ENCODE assay signal across 9 mouse cellular contexts in the genomic region with DNA sequence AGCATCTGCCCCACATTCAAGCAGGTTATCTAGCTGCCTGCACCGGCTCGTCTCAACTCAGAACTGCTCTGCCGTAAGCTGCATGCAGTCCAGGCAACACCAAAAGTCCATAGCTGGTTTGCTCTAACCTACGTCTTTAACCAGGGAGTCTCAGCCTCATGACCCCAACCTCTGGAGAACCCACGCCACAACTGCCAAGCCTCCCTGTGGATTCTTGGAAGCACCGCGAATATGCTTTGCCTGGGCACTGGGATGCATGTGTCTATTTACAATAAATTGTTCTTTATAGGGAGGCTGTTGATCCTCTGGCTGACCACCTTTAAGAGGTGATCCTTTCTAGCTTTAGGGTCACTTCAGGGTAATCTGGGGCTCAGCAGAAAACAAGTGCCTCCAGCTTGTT. TPM values are rescaled to one million over a fixed set of nuclear protein-coding genes. Genes with fewer than 3 reads are reported as not detected.
DNase-seq lines count a peak whose midpoint lies in the region; ATAC-seq and TF ChIP-seq lines count a peak whose summit lies in the region.
"Had no signal": no experiment of that assay in that cellular context is flagged by ENCODE, and none has a peak within 500 bp of the region (broad histone marks: within the 10 kb centered on the region; RNA-seq: fewer than 3 reads in every experiment).

No protein-coding gene starts in this region.

- H3K4me3 ChIP-seq in megakaryocyte, embryonic 14.5 days (replicated peaks) = peak overlapping the region; percentile 99
- peak overlapping the region; percentile 71; the same call in 1 of the 2 replicates for H3K4me3 ChIP-seq in limb, embryonic 14.5 days (replicated peaks; ENCODE audit: low read length)
- H3K4me3 ChIP-seq in stomach, embryonic 15.5 days (replicated peaks) = peak overlapping the region; percentile 83; the same call in 1 of the 2 replicates

- H3K36me3 ChIP-seq in megakaryocyte, embryonic 14.5 days (replicated peaks; ENCODE audit: low read length) = peaks cover 53% of the 10 kb centered on the region
- peaks cover 52% of the 10 kb centered on the region for H3K36me3 ChIP-seq in limb, embryonic 14.5 days (ENCODE audit: control insufficient read depth, insufficient read depth, low read length)
- H3K36me3 ChIP-seq in stomach, embryonic 15.5 days = peaks cover 49% of the 10 kb centered on the region

- peaks cover 7% of the 10 kb centered on the region for H3K27me3 ChIP-seq in megakaryocyte, embryonic 14.5 days (replicated peaks)
- H3K27me3 ChIP-seq in limb, embryonic 14.5 days (ENCODE audit: control insufficient read depth, insufficient read depth, low read length) = peaks cover 18% of the 10 kb centered on the region
- H3K27me3 ChIP-seq in stomach, embryonic 15.5 days (replicated peaks) = peaks cover 16% of the 10 kb centered on the region

- peaks cover 55% of the 10 kb centered on the region for H3K4me1 ChIP-seq in megakaryocyte, embryonic 14.5 days
- peaks cover 9% of the 10 kb centered on the region; the same call in 1 of the 2 replicates for H3K4me1 ChIP-seq in limb, embryonic 14.5 days (ENCODE audit: control insufficient read depth, insufficient read depth, low read length)
- H3K4me1 ChIP-seq in stomach, embryonic 15.5 days = peaks cover 12% of the 10 kb centered on the region

- ATAC-seq in megakaryocyte, adult 5-6 weeks (ENCODE audit: poor library complexity, severe bottlenecking) = no peak
- ATAC-seq in limb, embryonic 14.5 days (ENCODE audit: low FRiP score, low read depth) = no peak
- no peak for ATAC-seq in stomach, embryonic 15.5 days (ENCODE audit: insufficient read depth, low FRiP score, low read depth)
- no peak for ATAC-seq in monocyte, adult 5-6 weeks (replicated peaks; ENCODE audit: insufficient number of reproducible peaks, low FRiP score, low TSS enrichment, poor library complexity, severe bottlenecking)

- H3K9ac ChIP-seq in limb, embryonic 14.5 days (ENCODE audit: low read depth, low read length, severe bottlenecking) = no peak overlapping the region
- H3K9ac ChIP-seq in stomach, embryonic 15.5 days = no peak overlapping the region

- H3K4me2 ChIP-seq in limb, embryonic 14.5 days (replicated peaks; ENCODE audit: low read depth, low read length, severe bottlenecking) = peak overlapping the region; percentile 91
- peak overlapping the region; percentile 91; the same call in 1 of the 2 replicates for H3K4me2 ChIP-seq in stomach, embryonic 15.5 days

- 84% methylated on average over 7 of the region's 7 CpGs for WGBS in limb, embryonic 14.5 days
- WGBS in stomach, embryonic 15.5 days = 79% methylated on average over 7 of the region's 7 CpGs

- H3K9me3 ChIP-seq in megakaryocyte, embryonic 14.5 days = no peaks in the 10 kb centered on the region
- no peaks in the 10 kb centered on the region for H3K9me3 ChIP-seq in limb, embryonic 14.5 days (ENCODE audit: control insufficient read depth, low read length)
- no peaks in the 10 kb centered on the region for H3K9me3 ChIP-seq in stomach, embryonic 15.5 days

- H3K27ac ChIP-seq in limb, embryonic 14.5 days (replicated peaks; ENCODE audit: low read depth, low read length) = no peak overlapping the region
- H3K27ac ChIP-seq in stomach, embryonic 15.5 days = peak overlapping the region; percentile 9; the same call in 1 of the 2 replicates

- DNase-seq in cerebellum, adult 9-10 months = peak; percentile 57
- no peak for DNase-seq in cerebellum, postnatal 25 days
- no peak for DNase-seq in limb, embryonic 14.5 days (ENCODE audit: low spot score)
- no peak for DNase-seq in right cerebral cortex, postnatal 10 days (ENCODE audit: low spot score in 2 of 2)

- no peak for TF ChIP-seq POLR2A in limb, embryonic 14.5 days (IDR thresholded peaks at IDR 0.05; ENCODE audit: borderline replicate concordance, extremely low read depth, insufficient read depth, insufficient read length)

RNA-seq across cellular contexts. Expression of gene Sco2, which starts 1.1 kb away (rescaled TPM):
- 47.2 and 56.7 TPM in 2 replicates for polyA plus RNA-seq in megakaryocyte, embryonic 14.5 days (2012; ENCODE audit: insufficient read depth, low replicate concordance)
- total RNA-seq in megakaryocyte, adult 5-6 weeks (2015) = 7.3 and 10.4 TPM in 2 replicates
- total RNA-seq in megakaryocyte, adult 5-6 weeks (2017) = 3.4 and 5.7 TPM in 2 replicates
- polyA plus RNA-seq in limb, embryonic 14.5 days (2012; rRNA removed) = 19.8 and 27.2 TPM in 2 replicates
- 7.5 and 10.3 TPM in 2 replicates for polyA plus RNA-seq in limb, embryonic 14.5 days (2014; fragmentation: Nextera tagmentation; extraction: Ambion mirVana)
- 6.7 and 7.3 TPM in 2 replicates for polyA plus RNA-seq in stomach, embryonic 15.5 days (2015; fragmentation: Nextera tagmentation; extraction: Ambion mirVana)
- 5.4 to 9.4 TPM (median 6.3 TPM) in 3 replicates for total RNA-seq in monocyte, adult 5-6 weeks (2017)

RNA-seq across cellular contexts. Expression of gene Tymp, which starts 4.3 kb away (rescaled TPM):
- 0.41 and 6.8 TPM in 2 replicates for polyA plus RNA-seq in megakaryocyte, embryonic 14.5 days (2012; ENCODE audit: insufficient read depth, low replicate concordance)
- not detected in 2 replicates for total RNA-seq in megakaryocyte, adult 5-6 weeks (2015)
- 0.07 and 0.12 TPM in 2 replicates for total RNA-seq in megakaryocyte, adult 5-6 weeks (2017)
- 2.0 and 3.3 TPM in 2 replicates for polyA plus RNA-seq in limb, embryonic 14.5 days (2012; rRNA removed)
- 1.3 and 1.6 TPM in 2 replicates for polyA plus RNA-seq in limb, embryonic 14.5 days (2014; fragmentation: Nextera tagmentation; extraction: Ambion mirVana)
- 1.3 and 1.5 TPM in 2 replicates for polyA plus RNA-seq in stomach, embryonic 15.5 days (2015; fragmentation: Nextera tagmentation; extraction: Ambion mirVana)
- 0.57 TPM in 1 of 3 replicates, not detected in the others for total RNA-seq in monocyte, adult 5-6 weeks (2017)

RNA-seq across cellular contexts. Expression of gene Odf3b, which starts 6.5 kb away (rescaled TPM):
- 16.5 and 19.6 TPM in 2 replicates for polyA plus RNA-seq in megakaryocyte, embryonic 14.5 days (2012; ENCODE audit: insufficient read depth, low replicate concordance)
- not detected in 2 replicates for total RNA-seq in megakaryocyte, adult 5-6 weeks (2015)
- total RNA-seq in megakaryocyte, adult 5-6 weeks (2017) = not detected in 2 replicates
- polyA plus RNA-seq in limb, embryonic 14.5 days (2012; rRNA removed) = 0.24 and 0.62 TPM in 2 replicates
- polyA plus RNA-seq in limb, embryonic 14.5 days (2014; fragmentation: Nextera tagmentation; extraction: Ambion mirVana) = 0.67 and 0.72 TPM in 2 replicates
- 0.48 and 0.84 TPM in 2 replicates for polyA plus RNA-seq in stomach, embryonic 15.5 days (2015; fragmentation: Nextera tagmentation; extraction: Ambion mirVana)
- not detected in 3 replicates for total RNA-seq in monocyte, adult 5-6 weeks (2017)

RNA-seq across cellular contexts. Expression of gene Klhdc7b, which starts 12.2 kb away (rescaled TPM):
- 0.07 TPM in 1 of 2 replicates, not detected in the other for polyA plus RNA-seq in megakaryocyte, embryonic 14.5 days (2012; ENCODE audit: insufficient read depth, low replicate concordance)
- not detected in 2 replicates for total RNA-seq in megakaryocyte, adult 5-6 weeks (2015)
- not detected in 2 replicates for total RNA-seq in megakaryocyte, adult 5-6 weeks (2017)
- polyA plus RNA-seq in limb, embryonic 14.5 days (2012; rRNA removed) = 0.03 TPM in 1 of 2 replicates, not detected in the other
- polyA plus RNA-seq in limb, embryonic 14.5 days (2014; fragmentation: Nextera tagmentation; extraction: Ambion mirVana) = not detected in 2 replicates
- polyA plus RNA-seq in stomach, embryonic 15.5 days (2015; fragmentation: Nextera tagmentation; extraction: Ambion mirVana) = not detected in 2 replicates
- total RNA-seq in monocyte, adult 5-6 weeks (2017) = not detected in 3 replicates
- total RNA-seq: adrenal gland, postnatal 14 days had no signal

RNA-seq across cellular contexts. Expression of gene Ncaph2, which starts 17.0 kb away (rescaled TPM):
- 21.9 and 44.6 TPM in 2 replicates for polyA plus RNA-seq in megakaryocyte, embryonic 14.5 days (2012; ENCODE audit: insufficient read depth, low replicate concordance)
- 89.5 and 98.1 TPM in 2 replicates for total RNA-seq in megakaryocyte, adult 5-6 weeks (2015)
- total RNA-seq in megakaryocyte, adult 5-6 weeks (2017) = 86.6 and 92.0 TPM in 2 replicates
- polyA plus RNA-seq in limb, embryonic 14.5 days (2012; rRNA removed) = 153 and 209 TPM in 2 replicates
- 145 and 160 TPM in 2 replicates for polyA plus RNA-seq in limb, embryonic 14.5 days (2014; fragmentation: Nextera tagmentation; extraction: Ambion mirVana)
- polyA plus RNA-seq in stomach, embryonic 15.5 days (2015; fragmentation: Nextera tagmentation; extraction: Ambion mirVana) = 127 and 141 TPM in 2 replicates
- 71.4 to 99.9 TPM (median 80.6 TPM) in 3 replicates for total RNA-seq in monocyte, adult 5-6 weeks (2017)
